Mouse (Mus musculus) induced T-regulatory cell, adult 2 months (primary cell): ENCODE data around the gene Tmem88.

Source experiments
- DNase-seq: peaks from one replicate; pipeline ENCODE4 v3.0.0-alpha.2; 2012; ENCODE audit warnings: low read depth

Gene Tmem88

DNA sequence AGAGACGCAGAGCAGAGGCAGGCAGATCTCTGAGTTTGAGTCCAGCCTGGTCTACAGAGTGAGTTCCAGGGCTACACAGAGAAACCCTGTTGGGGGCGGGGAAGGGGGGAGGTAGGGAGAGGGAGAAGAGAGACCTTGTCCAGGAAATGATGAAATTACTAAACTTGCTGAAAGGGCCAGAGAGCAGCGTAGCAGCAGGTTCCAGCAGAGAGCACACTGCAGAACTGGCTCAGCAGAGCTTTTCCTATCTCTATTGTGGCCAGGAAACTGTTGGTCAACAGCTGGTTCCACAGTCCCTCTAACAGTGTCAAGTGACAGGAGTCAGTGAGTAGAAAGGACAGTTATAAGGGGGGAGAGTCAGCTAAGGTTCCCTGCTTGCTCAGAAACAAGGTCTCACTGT is 18.4 kb downstream of the Tmem88 start:
- no peak for DNase-seq

DNA sequence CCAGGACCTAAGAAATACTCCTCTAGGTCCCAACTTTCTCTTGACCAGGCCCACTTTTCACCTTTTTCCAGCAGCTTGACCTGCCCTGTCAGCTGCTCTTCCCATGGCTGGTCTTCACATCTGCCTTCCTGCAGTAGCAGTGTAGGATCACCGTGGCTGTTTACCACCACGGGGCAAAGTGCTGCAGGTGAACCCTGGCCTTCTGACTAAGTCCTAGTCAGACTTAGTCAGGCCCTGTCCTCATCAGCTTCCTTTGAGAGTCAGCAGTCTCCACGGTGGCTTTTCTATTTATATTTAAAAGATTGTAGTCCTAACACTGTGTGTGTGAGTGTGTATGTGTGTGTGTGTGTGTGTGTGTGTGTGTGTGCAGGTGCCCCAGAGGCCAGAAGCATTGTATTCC is 20.3 kb downstream of the Tmem88 start:
- DNase-seq: no peak

DNA sequence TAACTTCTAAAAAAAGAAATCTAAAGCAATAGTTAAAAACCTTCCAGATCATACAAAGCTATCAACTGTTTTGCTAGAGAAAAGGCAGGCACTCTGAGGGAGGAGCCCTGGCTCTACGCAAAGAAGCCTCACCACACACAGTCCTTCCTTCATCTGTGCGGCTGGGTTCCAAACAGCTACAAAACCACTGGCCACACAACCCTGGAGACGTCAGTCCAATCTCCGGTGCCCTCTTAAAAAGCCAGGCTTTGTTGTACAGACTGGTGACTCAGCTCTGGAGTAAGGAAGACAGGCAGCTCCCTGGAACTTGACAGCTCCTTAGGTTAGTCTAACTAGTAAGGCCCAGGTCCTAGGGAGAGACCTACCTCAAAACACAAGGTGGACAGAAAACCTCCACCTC is 22.4 kb downstream of the Tmem88 start:
- no peak for DNase-seq

DNA sequence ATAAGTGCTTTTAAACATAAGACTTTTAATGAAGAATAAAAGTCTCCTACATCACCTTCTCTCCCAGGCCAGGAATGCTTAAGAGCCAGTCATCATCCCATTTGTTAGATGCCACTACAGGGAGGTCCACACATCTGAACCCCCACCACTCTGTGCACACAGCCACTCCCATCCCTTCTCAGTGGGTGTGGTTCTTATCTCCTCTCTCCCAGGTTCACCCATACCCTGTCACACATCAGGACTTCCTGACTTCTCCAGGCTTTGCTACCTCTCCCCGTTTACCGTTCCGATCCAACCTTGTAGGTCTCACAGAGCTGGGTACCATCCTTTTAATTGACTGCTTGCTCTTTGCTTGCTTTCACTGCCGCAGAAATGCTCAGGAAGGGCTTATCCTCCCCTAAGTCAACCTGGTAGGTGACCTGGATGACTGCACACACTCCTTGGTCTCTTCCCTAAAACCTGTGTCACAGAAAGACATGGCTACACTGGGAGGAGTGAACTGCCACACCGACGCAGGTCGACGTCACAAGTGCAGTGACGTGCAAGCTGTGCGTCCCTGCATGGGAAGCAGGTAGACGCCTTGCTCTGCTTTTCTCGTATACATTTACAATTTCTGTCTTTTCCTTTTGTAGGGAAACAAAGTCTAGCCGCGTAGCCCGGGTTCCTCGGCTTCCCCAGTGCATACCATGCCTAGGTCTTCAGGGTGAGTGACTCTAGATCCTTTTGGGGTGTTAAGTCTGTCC is 24.6 kb downstream of the Tmem88 start:
- no peak for DNase-seq

DNA sequence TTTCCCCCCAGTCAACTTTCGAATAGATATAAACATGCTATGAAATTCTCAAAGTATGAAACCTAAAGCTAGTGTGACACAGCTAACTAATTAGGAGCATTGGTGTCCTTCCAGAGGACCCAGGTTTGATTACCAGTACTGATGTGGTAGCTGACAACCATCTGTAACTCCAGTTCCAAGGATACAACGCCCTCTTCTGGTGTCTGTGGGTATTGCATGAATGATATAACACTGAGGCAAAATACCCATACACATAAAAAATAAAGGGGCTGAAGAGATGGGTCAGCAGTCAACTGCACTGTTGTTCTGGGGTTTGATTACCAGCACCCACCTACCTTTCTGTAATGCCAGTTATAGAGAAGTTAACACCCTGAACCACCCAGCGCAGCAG is 25.3 kb downstream of the Tmem88 start:
- peak; percentile 85 for DNase-seq

DNA sequence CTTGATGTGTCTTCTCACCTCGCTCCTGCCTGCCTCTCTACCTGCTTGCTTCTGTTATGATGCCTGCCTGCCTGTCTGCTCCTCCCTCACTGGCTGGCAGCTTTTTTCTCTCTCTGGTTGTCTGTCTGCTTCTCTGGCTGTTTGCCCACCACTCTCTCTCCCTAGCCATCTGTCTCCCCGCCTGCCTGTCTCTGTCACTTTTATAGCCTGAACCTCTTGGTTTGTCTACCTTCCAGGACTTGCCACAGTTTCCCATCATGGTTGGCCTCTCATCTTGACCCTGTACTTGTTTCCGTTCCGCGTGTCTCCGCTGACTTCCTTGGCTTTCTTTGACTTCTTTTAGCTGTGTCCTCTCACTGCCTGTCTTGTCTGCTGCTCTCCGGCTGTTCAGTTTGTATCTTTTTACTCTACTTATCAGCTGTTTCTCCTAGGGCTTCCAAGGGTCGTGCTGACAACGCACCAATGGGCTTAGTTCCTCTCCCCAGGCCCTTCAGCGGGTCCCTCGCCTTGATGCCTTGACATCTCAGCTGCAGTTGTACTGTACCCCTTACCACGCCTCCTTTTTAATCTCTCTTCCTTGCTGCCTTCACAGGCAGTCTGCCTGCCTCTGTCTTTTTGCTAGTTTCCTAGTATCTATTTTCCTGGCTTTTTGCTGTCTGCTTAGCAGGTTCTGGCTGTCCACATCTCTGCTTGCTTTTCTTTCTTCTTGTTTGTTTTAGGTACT is 25.8 kb downstream of the Tmem88 start:
- DNase-seq: peak; percentile 69

DNA sequence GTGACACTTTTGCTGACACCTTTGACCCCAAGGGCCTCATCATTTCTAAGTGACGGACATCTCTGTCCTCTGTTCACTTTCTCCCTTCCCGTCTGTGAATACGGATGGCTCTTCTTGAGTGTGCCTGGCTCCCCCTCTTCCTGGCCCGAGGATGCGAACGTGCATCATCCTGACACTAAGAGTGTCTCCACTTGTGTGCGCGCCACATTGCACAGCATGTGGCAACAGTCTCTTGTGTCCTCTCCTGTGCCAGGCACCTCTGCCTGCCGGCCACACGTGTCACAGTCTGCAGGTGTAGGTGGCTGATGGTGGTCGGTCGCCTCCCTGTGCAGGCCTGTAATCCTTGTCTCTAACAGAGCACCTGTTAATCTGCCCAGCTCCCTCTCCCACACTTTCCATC is 26.4 kb downstream of the Tmem88 start:
- DNase-seq: no peak

DNA sequence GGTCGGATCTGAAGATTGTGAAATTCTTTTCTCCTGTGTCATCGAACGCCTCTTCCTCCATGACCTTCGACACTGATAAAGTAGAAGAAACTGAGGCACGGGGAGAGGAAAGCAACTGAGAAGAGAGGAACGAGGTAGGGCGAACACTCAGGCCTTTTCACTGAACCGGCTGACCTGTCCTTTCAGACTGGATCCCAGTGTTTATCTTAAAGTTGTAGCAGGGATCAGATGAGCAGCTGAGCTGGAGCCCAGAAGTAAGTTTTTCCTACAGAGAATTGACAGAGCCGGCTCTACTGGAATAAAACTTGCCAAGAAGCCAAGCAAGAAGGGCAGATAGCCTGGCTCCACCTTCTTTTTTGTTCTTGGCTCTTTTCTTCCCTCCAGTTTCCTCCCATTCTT is 27.2 kb downstream of the Tmem88 start:
- DNase-seq: peak; percentile 39

DNA sequence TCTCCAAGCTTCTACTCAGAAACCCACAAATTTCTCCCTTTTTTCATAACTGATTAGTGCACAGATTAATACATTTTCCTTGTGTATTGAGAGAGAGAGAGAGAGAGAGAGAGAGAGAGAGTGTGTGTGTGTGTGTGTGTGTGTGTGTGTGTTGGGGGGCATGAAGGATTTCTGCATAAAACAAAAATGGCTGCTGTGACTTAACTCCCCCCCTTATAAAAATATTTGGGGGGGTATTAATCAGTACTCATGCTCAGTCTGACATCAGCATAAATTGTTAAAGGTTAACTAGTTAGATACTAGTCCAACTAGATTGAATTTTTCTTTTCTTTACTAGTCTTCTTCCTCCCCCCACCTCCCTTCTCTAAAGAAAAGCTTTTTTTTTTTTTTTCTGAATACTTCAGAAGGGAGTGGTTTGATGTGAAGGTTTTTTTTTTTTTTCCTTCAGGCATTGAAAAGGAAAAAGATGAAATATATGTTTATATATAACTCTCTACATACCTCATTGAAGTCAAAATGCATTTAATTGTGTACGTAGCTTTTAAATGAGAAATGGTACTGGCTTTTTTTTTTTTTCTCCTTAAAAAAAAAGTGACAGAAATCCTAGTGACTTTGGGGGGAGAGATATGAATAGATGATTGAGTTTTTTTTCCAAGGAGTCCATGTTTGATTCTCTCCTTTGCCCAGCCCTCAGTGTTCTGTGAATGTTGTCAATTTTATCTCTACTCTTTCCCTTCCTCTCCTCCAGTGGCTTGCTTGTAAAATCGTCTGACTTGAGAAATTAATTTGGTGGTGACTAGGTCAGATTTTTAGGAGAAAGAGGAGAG is 27.8 kb downstream of the Tmem88 start:
- DNase-seq: peak; percentile 51

DNA sequence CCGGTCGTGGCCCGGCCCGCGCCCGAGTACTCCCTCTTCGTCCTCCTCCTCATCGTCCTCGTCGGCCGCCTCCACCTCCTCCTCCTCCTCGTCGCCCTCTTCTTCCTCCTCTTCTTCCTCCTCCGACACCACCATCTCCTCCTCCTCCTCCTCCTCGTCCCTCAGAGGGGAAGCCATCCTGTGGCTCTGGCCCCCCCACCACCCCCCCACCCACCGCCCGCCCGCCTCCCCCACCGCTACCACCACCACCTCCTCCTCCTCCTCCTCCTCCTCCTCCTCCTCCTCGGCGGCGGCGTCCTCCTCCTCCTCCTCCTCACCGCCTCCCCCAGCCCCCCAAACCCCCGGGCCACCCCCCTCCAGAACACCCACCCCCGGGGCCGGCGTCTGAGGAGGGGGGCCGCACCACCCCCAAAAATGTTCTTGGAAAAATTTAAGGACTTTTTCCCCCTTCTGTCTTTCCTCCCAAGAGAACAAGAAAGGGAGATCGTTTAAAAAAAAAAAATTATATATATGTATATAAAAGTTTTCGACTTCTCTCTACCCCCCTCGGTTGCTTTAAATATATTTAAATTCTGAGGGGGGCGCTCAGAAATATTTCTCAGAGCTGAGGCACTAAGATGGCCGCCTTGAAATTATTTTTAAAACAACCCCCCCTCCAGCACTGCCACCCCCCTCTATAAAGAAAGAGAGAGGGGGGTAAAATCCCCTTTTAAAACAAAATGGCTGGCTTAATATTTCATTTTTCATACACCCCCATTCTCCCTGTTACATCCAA is 28.6 kb downstream of the Tmem88 start, which contains the start of gene Chd3:
Gene Chd3, minus strand, starts transcription at position 192 of the 775 bp plus-strand sequence.
- no peak for DNase-seq

DNA sequence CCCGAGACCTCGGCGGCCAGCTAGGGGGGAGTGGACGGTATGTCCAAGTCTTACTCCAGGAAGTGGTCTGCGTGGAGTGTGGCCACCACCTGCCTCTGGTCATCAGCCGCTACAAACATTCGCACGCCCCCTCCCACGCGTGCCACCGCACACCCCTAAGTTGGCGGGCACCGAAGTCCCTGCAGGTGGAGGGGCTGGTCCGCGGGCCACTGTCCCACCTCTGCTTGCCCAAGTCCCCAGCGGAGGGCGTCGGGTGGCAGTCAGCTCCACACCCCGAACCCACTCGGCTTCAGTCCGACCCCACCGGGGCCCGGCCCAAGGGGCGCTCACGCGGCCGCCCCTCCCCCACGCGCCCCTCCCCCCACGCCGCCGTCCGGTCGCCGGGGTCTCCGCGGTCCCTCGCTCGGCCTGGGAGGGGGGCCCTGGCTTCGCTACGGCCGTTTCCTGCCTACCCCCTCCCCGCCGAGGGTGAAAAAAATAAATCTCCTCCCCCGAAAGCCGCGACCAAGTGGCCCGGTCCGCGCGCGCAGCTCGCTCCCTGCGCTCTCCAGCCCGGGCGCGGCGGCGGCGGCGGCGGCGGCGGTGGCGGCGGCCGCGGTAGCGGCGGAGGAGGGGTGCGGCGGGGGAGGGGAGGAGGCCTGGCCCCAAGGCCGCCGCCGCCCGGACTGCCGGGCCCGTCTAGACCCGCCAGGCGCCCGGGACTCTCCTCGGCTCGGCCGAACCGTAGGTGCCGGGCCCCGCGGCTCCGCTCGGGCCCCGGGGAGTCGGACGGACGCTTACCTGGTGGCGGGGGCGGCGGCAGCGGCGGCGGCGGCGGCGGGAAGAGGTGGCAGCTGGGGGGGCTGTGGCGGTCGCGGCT is 29.4 kb downstream of the Tmem88 start:
- DNase-seq: peak; percentile 67

DNA sequence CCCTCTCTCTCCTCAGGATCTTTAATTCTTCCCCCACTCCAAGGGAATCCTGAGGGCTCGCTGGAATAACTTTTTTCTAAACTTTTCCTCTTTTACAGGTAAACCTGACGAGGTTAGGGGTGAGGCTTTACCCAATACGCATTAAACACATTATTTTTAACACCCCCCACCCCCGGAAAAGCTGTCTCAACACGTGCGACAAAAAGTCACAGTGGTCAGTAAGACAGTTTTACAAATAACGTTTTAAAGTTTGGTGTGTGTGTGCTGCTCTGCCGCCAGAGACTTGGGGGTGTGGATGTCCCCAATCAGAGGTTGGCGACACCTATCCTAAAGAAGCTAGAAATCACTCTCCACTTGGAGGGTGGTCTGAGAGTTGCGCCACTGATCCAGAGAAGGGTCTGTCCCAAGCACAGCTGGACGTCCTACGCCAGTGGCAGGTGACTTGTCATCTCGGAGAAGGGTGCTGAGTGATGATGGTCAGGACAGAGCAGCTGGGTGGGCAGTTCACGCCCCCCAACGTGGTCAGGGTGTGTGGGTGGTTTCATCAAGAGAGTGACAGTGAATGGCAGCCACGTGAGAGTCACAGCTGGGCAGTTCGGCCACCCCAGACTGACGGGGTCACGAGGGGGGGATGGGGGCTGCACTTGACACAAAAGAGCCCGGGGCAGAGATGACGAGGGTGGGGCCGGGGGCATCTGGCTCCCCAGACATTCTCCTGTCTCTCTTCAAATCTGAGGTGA is 30.2 kb downstream of the Tmem88 start:
- peak; percentile 64 for DNase-seq

DNA sequence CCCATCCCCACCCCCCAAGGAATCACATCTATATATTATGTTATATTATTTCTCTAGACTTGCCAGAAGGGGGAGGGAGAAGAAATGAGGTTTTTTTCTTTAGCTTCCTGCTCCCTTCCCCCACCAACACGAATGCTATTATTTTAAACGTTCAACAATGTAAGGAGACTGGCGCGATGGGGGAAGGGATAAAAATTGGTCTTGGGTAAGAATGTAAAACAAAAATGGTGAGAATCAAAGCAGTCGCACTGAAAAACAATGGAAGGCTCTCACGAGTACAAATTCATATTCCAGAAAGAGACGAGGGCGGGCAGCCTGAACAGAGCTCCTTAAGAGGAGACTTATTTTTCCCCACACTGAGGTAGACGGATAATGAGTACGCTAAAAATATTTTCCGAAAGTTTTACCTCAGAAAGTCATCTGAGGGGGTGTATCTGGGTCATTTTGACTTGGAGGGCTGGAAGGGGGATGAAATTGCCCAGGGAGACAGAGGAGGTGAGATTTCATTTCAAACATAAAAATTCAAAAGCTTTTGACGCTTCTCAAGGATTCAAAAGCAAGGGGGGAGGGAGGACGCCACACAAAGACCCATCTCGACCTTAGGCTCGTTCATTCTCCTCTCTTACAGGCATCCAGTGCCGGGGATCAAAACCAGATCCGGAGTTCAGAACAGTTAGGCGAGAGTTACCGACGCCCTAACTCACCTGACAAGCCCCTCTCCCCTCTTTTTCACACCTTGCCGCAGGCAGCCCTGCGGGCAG is 31.0 kb downstream of the Tmem88 start:
- no peak for DNase-seq

DNA sequence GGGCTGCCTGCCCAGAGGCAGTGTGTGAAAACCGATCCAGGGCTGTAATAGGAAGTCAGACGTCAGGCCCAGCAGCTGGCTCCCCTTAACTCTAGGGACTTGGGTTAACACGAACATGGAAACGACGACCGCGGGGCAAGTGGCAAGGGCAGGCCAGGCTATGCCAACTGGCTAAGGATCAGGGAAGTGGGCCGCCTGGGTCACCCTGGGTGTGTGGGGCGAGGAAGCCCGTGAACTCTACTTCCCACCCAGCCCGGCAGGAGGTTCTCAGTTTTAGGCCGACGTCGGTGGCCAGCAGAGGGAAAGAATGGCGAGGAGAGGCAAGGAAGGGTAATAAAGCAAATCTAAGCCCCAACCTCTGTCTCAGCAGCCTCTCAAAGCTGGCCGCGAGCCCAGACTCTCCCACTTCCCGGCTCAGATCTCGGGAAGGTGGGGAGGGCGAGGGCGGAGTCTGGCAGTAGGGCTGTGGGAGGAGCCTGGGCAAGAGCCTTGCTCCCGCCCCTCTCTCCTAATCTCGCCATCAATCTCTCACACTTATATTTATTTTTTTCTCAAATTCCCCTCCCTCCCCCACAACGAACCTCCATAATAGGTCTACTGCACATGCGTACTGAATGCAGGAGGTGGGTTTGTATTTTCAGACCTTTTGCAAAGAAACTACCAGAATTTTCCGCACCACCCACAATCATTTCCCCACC is 31.7 kb downstream of the Tmem88 start:
- peak; percentile 99 for DNase-seq

DNA sequence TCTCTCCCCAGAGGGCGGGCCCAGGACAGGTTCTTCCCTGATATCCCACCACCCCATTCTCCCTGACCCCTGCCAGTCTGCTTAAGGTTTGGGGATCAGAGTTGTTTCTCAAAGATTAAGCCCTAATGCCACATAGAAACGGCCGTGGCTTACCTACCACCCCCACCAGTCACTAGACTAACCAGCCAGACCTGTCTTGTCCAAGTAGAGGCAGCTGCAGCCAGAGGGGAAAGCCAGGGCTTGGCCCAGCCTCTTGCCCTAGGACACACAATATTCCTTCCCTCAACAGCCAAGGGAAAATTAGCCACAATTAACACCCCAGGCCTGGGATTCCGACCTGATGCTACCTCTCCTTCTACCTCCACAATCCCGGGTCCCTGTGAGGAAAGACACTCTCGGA is 32.3 kb downstream of the Tmem88 start:
- DNase-seq: peak; percentile 39

DNA sequence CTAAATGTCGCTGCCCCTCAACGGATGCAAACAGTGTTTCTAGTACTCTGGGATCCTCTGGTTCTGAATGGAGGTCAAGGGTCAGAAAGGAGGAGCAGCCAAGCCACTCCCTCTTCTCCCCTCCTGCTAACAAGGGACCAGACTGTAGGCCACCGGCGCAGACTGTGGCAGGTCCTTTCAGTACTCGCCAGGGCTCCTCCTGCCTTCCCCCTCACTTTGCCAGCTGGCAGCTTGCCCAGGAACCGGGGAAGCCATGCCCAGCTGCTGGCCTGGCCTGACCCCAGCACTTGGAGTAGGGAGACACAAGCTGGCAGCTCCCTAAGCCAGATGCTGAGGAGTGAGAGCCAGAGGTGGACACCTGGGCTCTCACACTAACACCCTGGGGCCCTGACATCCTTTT is 33.1 kb downstream of the Tmem88 start:
- DNase-seq: peak; percentile 33

DNA sequence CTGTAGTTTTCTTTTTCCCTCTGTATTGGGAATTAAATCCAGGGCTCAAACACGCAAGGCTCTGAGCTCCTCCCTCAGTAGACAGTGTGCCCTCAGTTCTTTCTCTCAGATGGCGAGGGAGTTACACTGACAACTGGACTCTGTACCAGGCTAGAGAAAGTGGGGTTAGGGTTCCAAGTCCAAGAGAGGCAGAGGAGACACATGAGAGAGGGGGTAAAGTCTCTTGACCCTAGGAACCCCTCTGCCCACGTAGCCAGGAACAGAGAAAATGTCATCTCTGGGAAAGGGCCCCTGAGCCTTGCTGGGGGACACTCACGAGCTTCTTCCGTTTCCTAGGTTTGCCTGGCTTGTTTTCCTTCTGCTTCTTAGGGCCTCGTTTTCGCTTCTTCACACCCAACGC is 33.7 kb downstream of the Tmem88 start:
- no peak for DNase-seq

DNA sequence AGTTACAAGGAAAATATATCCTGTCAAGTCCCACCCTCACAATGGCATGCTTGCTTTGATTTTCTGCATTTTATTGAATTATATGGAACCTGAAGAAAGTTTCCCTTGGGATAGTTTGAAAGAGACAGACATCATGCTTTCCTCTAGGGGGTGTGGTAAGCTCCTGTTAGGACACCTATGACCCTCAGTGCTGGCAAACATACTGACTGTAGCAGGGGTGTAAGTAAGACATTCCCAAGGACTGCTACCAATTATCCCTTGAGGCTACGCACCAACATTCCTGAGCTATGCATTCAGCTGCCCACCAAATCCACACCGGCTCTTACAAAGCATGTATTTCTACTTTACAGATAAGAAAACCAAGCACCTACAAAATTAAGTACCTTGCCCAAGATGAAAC is 35.6 kb downstream of the Tmem88 start:
- no peak for DNase-seq

DNA sequence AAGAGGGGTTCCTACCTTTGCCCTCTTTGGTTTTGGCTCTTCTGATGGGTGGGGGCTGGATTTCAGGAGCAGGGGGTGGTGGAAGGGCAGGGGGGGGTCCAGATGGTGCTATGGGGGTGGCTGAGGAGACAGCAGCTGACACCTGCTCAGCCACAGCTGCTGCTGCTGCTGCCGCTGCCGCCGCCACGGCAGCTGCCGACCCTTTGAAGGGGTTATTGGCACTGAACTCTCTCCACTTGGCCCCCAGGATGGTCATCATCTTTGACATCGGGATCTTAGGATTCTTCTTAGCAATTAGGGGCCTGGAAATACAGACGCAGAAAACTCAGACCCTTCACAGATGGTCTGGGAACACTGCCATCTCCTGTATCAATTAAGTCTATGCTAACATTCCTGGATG is 36.0 kb downstream of the Tmem88 start:
- no peak for DNase-seq
